Mouse (Mus musculus) regulatory T cell (primary cell): ENCODE results near the gene Tnfsfm13.
"Not testable (repeated sequence)": the region's sequence is repeated elsewhere in the genome, so short reads cannot be mapped to it uniquely, and the experiment has no call there.

Experiments
- in situ Hi-C: fragments of 300-600 bp; cut with MboI, MseI; formaldehyde crosslinking; loops from one replicate; pipeline ENCODE4 v1.15.1; 2025; ENCODE audit warnings: high pct_unique_total_duplicates

Tnfsfm13 gene

DNA sequence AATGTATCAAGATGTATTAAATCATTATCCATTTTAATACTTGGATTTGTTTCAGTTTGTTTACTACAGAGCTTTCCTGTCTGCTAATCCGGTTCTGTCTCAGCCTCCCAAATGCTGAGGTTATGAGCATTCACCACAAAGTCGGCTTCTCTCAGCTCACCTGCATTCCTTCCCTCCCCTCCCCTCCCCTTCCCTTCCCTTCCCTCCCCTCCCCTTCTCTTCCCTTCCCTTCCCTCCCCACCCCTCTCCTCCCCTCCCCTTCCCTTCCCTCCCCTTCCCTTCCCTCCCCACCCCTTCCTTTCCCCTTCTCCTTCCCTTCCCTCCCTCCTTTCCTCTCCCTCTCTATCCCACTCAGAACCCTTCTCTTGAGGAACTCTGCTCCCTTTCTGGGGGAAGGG lies 8.7 kb upstream of the Tnfsfm13 start:
- in situ Hi-C loops = no loop called here

DNA sequence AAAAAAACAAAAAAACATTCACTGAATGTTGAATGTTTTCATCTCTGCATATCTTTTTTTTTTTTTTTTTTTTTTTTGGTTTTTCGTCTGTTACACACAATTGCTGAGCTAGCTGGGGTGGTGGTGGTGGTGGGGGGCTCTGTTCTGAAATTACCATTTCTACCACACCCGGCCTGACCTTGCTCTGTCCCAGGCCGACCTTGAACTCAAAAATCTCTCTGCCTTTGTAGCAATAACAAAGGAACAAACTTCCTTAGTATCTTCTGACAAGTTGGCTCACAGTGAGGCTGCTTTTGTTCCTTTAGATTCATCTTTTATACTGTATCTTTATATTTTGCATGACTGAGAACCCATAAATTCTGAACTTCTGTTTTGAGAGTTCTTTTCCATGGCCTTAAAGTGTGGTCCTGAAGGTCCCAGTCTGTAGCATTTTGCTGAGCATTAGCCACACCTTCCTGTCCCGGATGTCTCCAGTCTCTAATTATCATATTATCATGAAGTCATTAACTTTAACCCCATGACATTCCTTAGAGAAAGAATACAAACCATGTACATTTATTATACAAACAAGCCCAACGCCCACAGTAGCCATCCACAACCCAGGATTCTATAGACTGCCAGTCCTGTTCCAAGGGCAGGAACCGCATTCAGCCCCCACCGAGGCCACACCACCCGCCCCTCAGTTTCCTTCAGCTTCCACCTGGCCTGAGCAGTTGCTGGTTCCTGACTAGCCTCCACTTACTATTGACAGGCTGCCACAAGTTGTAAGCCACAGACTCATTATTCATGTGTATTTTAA lies 8.1 kb upstream of the Tnfsfm13 start:
- in situ Hi-C loops = no loop called here

DNA sequence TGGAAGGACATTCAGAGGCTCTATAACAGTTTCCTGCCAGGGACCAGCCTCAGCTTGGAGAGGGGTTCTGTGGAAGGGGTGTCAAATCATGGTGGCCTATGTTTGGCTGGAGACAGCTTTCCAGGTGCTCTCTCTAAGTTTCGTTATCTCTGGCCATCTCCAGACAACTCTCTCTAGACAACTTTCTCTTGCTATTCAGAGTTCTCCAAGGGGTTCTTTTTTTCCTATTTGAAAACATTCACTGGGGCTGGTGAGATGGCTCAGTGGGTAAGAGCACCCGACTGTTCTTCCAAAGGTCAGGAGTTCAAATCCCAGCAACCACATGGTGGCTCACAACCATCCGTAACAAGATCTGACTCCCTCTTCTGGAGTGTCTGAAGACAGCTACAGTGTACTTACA lies 7.5 kb upstream of the Tnfsfm13 start:
- in situ Hi-C loops = not testable (repeated sequence)

DNA sequence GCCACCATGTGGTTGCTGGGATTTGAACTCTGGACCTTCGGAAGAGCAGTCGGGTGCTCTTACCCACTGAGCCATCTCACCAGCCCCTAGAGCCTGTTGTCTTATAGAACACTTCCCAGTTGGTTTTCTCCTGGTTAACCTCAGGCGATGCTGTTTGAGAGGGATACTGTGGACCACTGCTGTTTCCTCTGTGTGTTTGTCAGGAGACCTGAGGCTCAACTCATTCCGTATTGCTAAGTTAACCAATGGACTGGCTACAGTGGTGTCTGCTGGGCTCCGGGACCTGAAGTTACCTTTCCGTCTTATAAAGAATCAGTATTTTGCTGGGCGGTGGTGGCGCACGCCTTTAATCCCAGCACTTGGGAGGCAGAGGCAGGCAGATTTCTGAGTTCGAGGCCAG lies 7.0 kb upstream of the Tnfsfm13 start:
- in situ Hi-C loops = not testable (repeated sequence)

DNA sequence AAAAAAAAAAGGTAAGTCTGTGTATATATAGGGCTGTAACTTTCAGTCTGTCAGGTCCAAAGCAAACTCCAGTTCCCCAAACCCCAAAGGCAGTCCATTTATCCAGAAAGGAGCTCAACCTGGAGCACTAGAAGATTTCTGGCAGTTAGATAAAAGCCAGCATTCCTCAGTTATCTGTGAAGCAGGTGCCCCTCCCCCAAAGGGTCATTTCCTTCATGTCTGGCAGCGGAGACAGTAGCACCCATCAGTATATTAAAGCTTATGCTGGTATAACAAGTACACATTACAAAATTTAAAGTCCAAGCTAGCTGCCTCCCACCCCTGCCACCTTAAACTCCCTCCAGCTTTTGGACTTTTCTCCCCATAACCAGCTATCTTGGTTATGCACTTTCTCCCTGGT lies 3.7 kb upstream of the Tnfsfm13 start:
- in situ Hi-C loops = no loop called here

DNA sequence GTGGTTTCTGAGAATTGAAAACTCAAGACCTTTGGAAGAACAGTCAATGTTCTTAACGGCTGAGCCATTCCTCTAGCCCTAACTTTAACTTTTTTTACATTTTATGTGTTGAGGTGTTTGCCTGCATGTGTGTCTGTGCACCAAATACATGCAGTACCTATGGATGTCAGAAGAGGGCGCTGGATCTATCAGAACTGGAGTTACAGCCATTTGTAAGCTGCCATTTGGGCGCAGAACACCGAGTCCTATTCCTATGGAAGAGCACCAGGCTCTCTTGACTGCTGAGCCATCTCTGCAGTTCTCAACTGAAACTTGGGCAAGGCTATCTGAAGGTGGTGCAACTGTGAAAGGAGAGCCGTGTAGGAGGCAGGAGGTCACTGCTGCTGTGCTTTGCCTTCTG lies 2.7 kb upstream of the Tnfsfm13 start:
- in situ Hi-C loops = no loop called here

DNA sequence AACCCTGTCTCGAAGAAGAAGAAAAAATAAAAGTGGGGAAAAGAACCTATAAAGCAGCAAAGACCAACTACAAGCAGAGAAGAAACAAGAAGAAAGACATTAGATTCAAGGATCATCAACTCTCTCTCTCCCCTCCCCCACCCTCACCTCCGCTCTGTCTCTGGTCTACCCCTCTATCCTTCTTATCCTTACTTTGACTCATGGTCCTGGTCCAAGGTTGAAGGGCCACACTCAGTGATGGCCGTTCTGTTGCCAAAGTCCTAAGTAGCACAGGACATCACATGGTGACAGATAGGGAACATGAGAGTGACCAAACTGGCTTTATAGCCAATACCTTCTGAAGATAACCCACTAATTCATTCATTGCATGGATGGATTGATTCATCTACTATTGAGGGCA lies 1.5 kb upstream of the Tnfsfm13 start:
- in situ Hi-C loops = no loop called here

DNA sequence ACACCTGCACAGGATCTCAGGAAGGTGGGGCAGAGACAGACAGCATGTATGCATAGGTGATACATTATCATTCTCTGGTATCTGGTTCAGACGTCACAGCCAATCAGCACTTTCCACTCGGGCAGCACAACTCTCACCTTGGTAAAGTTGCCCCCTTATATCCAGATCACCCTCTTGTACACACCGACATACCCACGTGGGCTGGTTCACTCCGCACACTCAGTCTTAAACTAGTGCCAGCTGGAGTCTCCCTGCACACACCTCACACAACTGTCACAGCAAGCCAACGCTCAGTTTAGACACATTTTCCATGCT lies 895 bp downstream of the Tnfsfm13 start:
- in situ Hi-C loops = no loop called here

DNA sequence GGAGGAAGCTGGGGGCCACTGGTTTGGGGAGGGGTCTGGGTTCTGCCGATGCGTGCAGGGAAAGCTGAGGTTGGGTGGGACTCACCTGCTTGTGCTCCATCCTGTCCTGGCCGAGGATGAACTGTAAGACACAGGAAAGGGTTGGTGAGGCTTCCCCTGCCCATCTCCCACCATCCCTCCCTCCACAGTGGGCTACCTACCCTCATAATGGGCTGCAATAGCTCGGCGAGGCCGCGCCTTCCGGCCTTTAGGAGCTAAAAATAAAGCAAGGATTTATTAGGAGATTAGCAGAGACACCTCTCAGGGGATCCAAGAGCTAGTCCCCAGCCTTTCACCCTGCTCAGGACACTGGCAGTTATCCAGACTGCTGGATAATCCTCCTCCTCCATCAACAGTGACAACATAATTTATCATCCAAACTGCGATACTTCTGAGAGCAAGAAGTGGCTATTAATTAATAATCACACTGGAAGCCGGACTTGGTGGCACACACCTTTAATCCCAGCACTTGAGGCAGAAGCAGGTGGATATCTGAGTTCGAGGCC lies 2.4 kb downstream of the Tnfsfm13 start:
- in situ Hi-C loops = no loop called here

DNA sequence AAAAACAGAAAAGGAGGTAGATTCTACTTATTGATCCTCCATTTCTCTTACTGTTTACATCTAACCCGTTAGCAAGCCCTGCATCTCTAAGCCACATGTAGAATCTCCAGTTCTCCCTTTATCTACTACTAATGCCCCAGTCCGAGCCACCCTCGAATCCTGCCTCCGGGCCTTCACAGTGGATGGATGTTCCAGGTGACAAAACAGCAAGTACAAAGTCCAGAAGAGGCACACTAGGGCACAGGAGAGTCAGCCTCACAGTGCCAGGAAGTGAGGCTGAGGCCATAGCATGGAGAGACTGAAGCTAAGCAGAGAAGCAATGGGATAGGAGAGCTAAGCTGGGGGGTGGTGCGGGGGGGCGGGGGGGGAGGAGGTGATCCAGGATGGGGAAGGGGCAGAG lies 3.0 kb downstream of the Tnfsfm13 start:
- in situ Hi-C loops = no loop called here

DNA sequence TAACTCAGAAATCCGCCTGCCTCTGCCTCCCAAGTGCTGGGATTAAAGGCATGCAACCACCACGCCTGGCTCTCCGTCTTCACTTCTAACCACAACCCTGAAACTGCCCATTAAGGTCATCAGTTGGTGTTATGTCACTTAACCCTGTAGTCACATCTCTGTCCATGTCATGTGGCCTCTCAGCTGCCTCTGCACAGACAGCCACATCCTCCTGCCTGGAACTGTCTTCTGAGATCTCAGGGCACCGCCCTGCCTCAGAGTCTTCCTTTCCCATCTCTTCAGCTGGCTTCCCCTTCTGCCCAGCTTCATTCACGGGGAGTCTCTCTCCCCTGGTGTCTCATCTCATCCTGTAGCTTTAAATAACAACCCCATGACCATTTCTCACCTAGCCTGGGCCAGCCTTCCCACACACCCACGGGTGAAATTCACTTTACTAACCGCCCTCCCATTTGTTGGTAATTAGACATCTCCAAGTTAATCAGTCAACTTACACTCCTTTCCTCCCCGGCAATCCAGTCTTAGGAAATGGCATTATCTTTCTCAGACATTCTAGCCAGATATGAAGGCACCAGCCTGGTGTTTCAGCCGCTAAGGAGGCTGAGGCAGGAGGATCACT lies 3.6 kb downstream of the Tnfsfm13 start:
- in situ Hi-C loops = no loop called here

DNA sequence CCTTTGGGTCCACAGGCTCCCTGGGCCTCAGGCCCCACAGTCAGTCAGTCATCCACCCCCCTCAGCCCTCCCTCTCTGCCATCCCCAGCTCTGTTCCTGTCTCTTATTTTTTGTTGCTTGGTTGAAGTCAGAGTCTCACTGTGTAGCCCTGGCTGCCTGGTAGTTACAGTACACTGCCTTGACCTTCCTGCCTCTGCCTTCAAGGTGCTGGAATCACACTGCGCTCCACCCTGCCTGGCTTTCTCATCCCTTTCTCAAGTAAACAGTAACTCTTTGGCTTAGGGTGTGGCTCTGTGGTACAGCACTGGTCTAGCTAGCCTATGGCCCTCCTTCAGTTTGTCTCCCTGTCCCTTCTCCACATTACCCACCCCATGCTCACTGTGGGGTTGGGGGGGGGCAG lies 6.0 kb downstream of the Tnfsfm13 start:
- in situ Hi-C loops = loop anchor here (5.0 kb wide), 1 partner anchor 32 kb away; no protein-coding TSS in a partner anchor

DNA sequence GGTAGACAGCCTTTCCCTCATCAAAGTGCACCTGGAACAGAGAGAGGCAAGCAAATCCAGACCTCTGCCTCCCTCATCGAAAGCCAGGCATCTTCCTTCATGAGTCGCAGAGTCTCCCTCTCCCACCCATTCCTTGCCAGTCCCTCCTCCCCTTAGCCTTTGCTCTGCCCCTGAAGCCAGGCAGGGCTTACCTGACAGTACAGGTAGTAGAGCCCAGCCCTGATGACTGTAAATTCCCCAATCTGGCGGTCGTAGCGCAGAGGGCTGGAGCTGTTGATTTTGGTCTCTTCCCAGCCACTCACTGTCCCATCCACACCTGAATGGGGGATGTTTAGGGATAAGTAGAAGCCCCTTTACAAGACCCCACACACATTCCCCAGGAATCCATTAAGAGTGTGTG lies 8.8 kb downstream of the Tnfsfm13 start:
- in situ Hi-C loops = loop anchor here (5.0 kb wide), 1 partner anchor 35 kb away; no protein-coding TSS in a partner anchor

DNA sequence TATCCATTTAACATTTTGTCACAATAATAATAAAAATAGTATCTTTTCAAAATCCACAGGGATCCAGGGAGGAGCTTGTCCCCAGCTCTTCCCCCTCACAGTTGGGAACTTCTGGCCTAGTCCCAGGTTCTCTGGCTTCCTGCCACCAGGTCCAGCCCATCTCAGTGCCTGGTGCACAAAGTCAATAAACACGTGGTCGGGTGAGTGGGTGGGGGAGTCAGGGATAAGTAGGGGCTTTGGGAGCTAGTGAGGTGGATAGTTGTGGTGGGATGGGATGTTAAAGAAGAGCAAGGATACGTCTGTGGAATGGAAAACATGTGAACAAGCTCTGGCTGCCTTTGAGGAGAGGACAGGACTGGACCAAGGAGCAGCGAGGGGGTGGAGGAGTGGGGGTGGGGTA lies 9.5 kb downstream of the Tnfsfm13 start:
- in situ Hi-C loops = loop anchor here (5.0 kb wide), 1 partner anchor 36 kb away; no protein-coding TSS in a partner anchor

DNA sequence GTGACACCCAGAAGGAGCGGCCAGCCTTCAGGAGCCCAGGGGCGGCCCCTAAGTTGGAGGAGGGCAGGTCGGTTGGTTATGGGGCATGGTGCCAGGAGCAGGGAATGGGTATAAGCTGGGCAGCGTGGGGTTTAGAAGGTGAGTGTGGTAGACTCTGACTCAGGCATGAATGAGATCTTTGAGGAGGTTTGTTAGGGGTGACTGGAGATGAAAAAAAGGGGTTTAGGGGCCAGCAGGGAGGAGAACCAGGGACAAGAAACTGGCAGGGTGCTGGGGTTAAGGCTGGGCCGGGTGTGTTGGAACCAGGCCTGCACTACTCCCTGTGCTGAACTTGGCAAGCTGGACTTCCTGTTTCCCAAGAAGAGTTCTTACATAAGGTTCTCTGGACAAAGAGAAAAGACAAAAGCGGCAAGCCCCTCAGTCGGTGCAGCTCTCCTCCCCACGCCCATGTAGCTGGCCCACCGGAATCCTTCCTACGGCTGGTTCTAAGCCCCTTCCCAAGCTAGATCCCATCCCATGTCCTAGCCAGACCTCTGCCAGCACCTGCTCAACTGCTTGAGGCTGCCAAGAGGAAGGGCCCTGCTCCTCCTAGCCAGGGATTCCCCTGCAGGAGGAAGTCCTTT lies 10.3 kb downstream of the Tnfsfm13 start, which contains the start of gene Tnfsf13:
Gene Tnfsf13, minus strand, starts transcription at position 259 of the 623 bp plus-strand sequence.
- in situ Hi-C loops = loop anchor here (5.0 kb wide), 1 partner anchor 37 kb away; no protein-coding TSS in a partner anchor

DNA sequence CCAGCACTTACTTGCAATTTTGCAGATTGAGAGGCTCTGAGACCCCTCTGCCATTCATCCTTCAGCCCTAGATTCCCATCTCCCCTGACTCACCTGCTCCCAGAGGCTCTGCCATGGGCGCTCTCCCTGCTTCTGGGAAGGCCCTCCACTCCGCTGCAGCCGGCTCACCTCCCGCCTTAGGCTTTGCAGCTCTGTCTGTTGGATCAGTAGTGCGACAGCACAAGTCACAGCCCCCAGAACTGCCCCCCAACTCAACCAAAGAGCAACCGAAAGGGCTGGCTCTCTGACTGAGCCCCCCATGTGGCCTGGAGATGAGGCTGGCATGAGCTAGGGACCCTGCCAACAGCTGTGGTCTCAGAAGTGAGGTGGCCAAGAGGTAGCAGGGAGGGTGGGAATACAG lies 11.0 kb downstream of the Tnfsfm13 start:
- in situ Hi-C loops = loop anchor here (5.0 kb wide), 1 partner anchor 37 kb away; no protein-coding TSS in a partner anchor

DNA sequence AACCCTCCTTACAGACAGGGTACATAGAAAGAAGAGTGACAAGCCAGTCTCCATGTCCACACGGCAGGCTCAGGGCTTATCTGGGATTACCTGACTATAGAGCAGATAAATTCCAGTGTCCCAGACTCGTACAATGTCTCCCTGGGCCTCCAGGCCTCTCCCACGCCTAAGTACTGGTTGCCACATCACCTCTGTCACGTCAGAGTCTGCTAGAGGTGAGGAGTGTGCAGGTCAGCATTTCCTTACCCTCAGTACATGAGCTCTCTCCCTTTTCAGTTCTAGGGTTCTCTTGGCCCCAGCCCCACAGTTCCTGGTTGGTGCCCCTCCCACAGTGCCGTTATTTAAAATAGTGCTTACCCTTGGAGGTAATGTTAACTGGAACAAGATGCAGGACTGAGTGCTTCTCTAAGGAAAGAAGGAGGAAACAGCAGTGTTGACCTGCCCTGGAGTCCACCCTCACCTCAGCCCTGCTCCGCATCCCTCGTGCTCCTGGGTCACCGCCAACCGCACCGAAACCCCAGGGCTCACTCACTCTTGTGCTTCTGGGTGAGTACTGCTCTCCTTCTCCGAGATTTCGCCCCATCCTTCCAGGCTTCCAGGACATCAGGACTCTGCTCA lies 11.7 kb downstream of the Tnfsfm13 start:
- in situ Hi-C loops = no loop called here

DNA sequence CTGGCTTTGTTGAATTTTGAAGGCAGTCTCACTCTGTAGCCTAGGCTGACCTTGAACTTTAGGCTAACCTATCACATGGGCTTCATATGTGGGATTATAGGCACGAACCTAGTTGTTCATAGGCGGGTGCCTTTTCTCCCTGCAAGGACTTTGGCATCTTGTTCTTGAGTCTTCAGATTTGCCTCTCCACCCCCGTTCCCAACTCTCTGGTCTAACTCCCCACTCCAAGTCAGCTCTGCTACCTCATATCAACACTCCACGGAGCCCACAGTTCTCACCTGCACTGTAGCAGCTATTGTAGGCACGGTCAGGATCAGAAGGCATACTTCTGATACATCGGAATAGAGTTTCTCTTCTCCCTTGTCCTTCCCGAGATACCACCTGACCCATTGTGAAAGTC lies 12.3 kb downstream of the Tnfsfm13 start:
- in situ Hi-C loops = no loop called here

DNA sequence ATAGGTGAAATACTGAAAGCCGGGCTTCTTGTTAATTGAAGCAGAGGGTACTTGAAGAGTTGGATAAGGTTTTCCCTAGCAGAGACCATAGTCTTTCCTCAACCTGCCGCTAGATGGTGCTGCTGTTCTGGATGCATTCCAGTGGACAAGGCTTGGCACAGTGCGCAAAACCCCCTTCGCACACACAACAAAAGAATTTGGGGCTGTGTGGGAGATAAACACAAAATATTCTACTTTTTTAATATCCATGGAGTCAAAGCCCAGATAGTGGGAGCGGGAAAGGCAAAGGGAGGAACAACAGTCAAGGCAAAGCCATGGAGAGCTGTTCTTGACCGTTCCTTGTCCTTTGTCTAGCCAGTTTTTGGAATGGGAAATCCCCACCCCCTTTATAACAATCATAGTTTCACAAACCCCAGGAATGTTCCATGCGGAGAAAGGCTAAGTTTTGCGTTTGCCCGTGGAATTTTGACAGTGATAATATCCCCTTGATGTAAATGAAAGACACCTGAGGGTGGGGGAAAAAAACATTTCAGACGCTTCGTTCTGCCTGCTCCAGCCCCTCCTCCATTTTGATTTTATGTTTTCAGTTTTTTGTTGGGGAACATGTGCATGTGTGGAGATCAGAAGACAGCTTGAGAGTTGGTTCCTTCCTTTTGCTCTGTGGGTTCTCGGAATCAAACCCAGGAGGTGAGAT lies 12.9 kb downstream of the Tnfsfm13 start:
- in situ Hi-C loops = no loop called here

DNA sequence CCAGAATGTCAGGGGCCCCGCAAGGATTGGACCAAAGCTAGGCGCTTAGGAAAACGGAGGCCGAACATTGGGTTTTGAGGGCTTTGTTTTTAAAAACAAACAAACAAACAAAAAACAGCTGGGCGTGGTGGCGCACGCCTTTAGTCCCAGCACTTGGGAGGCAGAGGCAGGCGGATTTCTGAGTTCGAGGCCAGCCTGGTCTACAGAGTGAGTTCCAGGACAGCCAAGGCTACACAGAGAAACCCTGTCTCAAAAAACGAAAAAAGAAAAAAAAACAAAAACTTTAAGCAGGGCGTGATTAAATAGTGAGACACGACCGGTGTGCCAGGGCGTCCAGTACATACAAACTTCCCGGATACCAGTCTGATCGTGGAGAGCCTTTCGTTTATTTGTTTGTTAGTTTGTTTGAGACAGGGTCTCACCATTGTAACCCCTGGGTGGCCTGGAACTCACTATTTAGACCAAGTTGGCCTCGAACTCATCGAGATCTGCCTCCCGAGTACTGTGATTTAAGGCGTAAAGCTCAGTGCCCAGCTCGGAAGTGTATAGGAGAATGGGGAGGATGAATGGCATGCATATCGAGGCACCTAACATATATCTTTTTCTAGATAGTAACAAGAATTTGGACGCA lies 13.6 kb downstream of the Tnfsfm13 start:
- in situ Hi-C loops = no loop called here
